Mouse (Mus musculus): ENCODE data around the gene Fyn. TPM values are rescaled to one million over a fixed set of nuclear protein-coding genes. Genes with fewer than 3 reads are reported as not detected.

Gene Fyn
- polyA plus RNA-seq, 1 experiment from 2014 or later = 18.0 TPM

DNA sequence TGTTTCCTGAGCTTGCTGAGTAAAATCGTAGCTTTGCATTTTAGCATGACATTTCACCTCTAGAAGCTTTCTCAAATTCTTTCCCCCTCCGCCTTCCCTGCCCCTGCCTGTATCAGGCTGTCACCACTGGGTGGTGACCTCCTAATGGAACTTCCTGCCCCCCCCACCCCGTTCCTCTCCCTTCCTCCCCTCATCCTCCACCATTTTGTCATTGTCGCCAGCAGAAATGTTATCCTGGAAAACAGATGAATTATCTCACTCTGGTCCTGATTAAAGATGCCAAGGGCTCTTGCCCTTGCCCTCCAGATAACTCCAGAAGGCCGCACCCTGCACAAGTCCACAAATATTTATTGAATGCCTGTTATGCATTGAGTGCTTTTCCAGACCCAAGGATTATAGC lies 187.1 kb downstream of the Fyn start:
- no peak for ATAC-seq (ENCODE audit: insufficient number of reproducible peaks, low FRiP score)
- no peak overlapping the region for H3K9ac ChIP-seq
- peaks cover 91% of the 10 kb centered on the region for H3K4me1 ChIP-seq (replicated peaks)
- peak overlapping the region; percentile 26 for H3K4me2 ChIP-seq
- no peak overlapping the region for H3K4me3 ChIP-seq
- 20% methylated on average over 5 of the region's 5 CpGs for WGBS
- H3K27me3 ChIP-seq (replicated peaks) = no peaks in the 10 kb centered on the region
- H3K27ac ChIP-seq (ENCODE audit: poor library complexity, severe bottlenecking) = peak overlapping the region; percentile 75; the same call in 1 of the 2 replicates
- H3K36me3 ChIP-seq = peaks cover 7% of the 10 kb centered on the region
- H3K9me3 ChIP-seq (replicated peaks) = no peaks in the 10 kb centered on the region

DNA sequence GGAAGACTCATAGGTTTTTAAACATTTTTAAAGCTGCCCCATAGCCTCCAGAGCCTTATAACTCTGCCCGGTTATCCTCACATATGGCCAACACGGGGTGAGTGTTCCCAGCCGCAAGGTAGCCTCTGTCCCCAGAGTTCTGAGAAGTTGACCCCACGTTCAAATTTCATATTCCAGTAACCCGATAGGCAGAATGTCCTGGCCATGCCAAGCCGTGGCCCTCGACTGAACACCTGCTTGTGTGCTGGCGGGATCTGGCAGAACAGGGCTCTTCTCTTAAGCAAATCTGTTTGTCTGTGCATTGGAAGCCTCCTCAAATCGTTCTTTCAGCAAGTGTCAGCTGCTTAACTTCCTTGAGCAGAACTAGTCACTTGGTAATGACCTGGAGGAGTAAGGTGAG lies 188.7 kb downstream of the Fyn start:
- no peak overlapping the region for H3K4me2 ChIP-seq
- peaks cover 86% of the 10 kb centered on the region for H3K4me1 ChIP-seq (replicated peaks)
- no peaks in the 10 kb centered on the region for H3K36me3 ChIP-seq
- no peaks in the 10 kb centered on the region for H3K9me3 ChIP-seq (replicated peaks)
- H3K4me3 ChIP-seq = no peak overlapping the region
- no peak for ATAC-seq (ENCODE audit: insufficient number of reproducible peaks, low FRiP score)
- 0 out of 2 replicates have a peak overlapping the region, but pooled peaks have one; percentile 17 for H3K9ac ChIP-seq
- peak overlapping the region; percentile 40; the same call in 1 of the 2 replicates for H3K27ac ChIP-seq (ENCODE audit: poor library complexity, severe bottlenecking)
- WGBS = 82% methylated on average over 9 of the region's 9 CpGs
- no peaks in the 10 kb centered on the region for H3K27me3 ChIP-seq (replicated peaks)

GRCm38 (mm10) chr10:39557851-39558250 lies 189.2 kb downstream of the Fyn start:
- Histone ChIP-seq H3K4me1 (replicated peaks) (peaks cover 82% of the 10 kb centered on the region), H3K36me3 (no peaks in the 10 kb centered on the region), H3K27ac (ENCODE audit: poor library complexity, severe bottlenecking) (peak overlapping the region; percentile 40; the same call in 1 of the 2 replicates), H3K27me3 (replicated peaks) (no peaks in the 10 kb centered on the region), H3K4me3 (no peak overlapping the region), H3K9ac (peak overlapping the region; percentile 17; the same call in 1 of the 2 replicates), H3K9me3 (replicated peaks) (no peaks in the 10 kb centered on the region), H3K4me2 (peak overlapping the region; percentile 33; the same call in 1 of the 2 replicates)
- ATAC-seq (ENCODE audit: insufficient number of reproducible peaks, low FRiP score) = peak; percentile 61
- 11% methylated on average over 7 of the region's 7 CpGs for WGBS

GRCm38 (mm10) chr10:39558492-39559005 lies 189.9 kb downstream of the Fyn start:
- WGBS = 32% methylated on average over 5 of the region's 5 CpGs

DNA sequence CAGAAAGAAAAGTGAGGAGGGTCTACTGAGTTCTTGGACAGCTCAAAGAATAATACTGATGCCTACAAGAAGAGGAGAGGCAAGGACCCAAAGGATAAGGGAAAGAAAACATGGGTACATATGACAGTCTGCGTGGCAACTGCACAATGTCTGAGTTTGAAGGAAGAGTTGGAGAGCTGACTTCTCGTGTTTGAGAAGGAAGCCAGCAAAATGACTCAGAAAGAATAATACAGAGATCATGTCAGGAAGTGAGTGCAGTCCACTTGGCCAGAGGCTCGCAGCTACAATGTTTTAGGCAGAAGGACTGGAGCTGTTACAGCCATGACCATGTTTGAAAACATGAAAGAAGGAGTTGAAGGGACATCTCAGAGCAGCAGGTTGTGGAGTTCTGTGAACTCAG lies 190.7 kb downstream of the Fyn start:
- ATAC-seq (ENCODE audit: insufficient number of reproducible peaks, low FRiP score) = no peak
- 47% methylated on average over 3 of the region's 3 CpGs for WGBS
- no peaks in the 10 kb centered on the region for H3K27me3 ChIP-seq (replicated peaks)
- H3K9ac ChIP-seq = no peak overlapping the region
- H3K4me1 ChIP-seq (replicated peaks) = peaks cover 78% of the 10 kb centered on the region
- H3K27ac ChIP-seq (ENCODE audit: poor library complexity, severe bottlenecking) = peak overlapping the region; percentile 25
- H3K4me3 ChIP-seq = no peak overlapping the region
- no peak overlapping the region for H3K4me2 ChIP-seq
- H3K36me3 ChIP-seq = no peaks in the 10 kb centered on the region
- no peaks in the 10 kb centered on the region for H3K9me3 ChIP-seq (replicated peaks)

More at GRCm38 (mm10) chr10:39558492-39559005, 189.9 kb downstream of the Fyn start:
- Histone ChIP-seq H3K9ac (no peak overlapping the region), H3K4me3 (no peak overlapping the region), H3K27ac (ENCODE audit: poor library complexity, severe bottlenecking) (no peak overlapping the region), H3K9me3 (replicated peaks) (no peaks in the 10 kb centered on the region), H3K27me3 (replicated peaks) (no peaks in the 10 kb centered on the region), H3K36me3 (no peaks in the 10 kb centered on the region), H3K4me2 (no peak overlapping the region), H3K4me1 (replicated peaks) (peaks cover 80% of the 10 kb centered on the region)
- no peak for ATAC-seq (ENCODE audit: insufficient number of reproducible peaks, low FRiP score)

DNA sequence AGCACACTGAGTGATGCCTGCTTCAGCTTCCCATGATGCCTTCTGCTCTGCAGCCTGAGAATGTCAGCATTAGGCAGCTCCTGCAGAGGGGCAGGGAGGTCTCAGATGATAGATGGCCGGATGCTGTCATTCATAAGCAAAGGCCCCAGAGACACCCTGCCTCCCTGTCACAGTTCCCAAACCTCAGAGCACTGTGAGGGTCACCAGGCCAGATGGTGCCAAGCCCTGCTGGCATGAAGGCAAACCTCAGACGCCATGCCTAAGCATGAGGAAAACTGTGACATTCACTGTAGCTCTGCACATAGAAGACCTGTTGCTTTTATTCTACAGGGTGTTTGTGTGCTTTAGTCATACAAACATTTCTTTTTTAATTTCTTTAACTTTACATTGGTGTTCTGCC lies 193.7 kb downstream of the Fyn start:
- H3K4me3 ChIP-seq = no peak overlapping the region
- no peak for ATAC-seq (ENCODE audit: insufficient number of reproducible peaks, low FRiP score)
- no peaks in the 10 kb centered on the region for H3K27me3 ChIP-seq (replicated peaks)
- WGBS = 77% methylated on average over 2 of the region's 2 CpGs
- H3K4me2 ChIP-seq = no peak overlapping the region
- H3K9ac ChIP-seq = no peak overlapping the region
- H3K4me1 ChIP-seq (replicated peaks) = peaks cover 49% of the 10 kb centered on the region
- H3K27ac ChIP-seq (ENCODE audit: poor library complexity, severe bottlenecking) = no peak overlapping the region
- no peaks in the 10 kb centered on the region for H3K36me3 ChIP-seq
- no peaks in the 10 kb centered on the region for H3K9me3 ChIP-seq (replicated peaks)

DNA sequence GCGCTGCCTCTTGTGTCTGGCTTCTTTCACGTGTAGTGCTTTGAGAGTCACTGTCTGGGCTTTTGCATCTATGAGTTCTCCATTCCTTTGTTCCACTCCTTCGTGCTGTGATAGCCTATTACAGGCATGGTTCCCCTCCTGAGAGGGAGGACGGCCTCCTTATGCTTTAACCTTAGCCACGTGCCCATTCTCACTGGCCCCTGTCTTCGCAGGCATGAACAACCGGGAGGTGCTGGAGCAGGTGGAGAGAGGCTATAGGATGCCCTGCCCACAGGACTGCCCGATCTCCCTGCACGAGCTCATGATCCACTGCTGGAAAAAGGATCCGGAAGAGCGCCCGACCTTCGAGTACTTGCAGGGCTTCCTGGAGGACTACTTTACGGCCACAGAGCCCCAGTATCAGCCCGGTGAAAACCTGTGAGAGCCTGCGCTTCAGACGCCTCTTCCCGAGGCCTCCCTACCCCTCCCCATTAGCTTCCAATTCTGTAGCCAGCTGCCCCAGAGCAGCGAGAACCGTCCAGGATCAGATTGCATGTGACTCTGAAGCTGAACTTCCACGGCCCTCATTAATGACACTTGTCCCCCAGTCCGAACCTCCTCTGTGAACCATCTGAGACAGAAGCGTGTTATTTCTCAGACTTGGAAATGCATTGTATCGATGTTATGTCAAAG lies 195.0 kb downstream of the Fyn start:
- Histone ChIP-seq H3K4me2 (peak overlapping the region; percentile 46), H3K4me3 (no peak overlapping the region), H3K27ac (ENCODE audit: poor library complexity, severe bottlenecking) (no peak overlapping the region), H3K9ac (0 out of 2 replicates have a peak overlapping the region, but pooled peaks have one; percentile 17), H3K4me1 (replicated peaks) (peaks cover 43% of the 10 kb centered on the region), H3K36me3 (no peaks in the 10 kb centered on the region), H3K27me3 (replicated peaks) (no peaks in the 10 kb centered on the region), H3K9me3 (replicated peaks) (no peaks in the 10 kb centered on the region)
- 0 out of 2 replicates have a peak, but pooled peaks have one; percentile 5 for ATAC-seq (ENCODE audit: insufficient number of reproducible peaks, low FRiP score)
- 43% methylated on average over 24 of the region's 24 CpGs for WGBS

- Histone ChIP-seq H3K4me3 (no peak overlapping the region), H3K9me3 (replicated peaks) (no peaks in the 10 kb centered on the region), H3K27ac (ENCODE audit: poor library complexity, severe bottlenecking) (no peak overlapping the region), H3K4me2 (no peak overlapping the region), H3K9ac (no peak overlapping the region), H3K36me3 (no peaks in the 10 kb centered on the region), H3K27me3 (replicated peaks) (no peaks in the 10 kb centered on the region), H3K4me1 (replicated peaks) (peaks cover 42% of the 10 kb centered on the region)
- 86% methylated on average over 12 of the region's 12 CpGs for WGBS
- no peak for ATAC-seq (ENCODE audit: insufficient number of reproducible peaks, low FRiP score)
Measured at GRCm38 (mm10) chr10:39566901-39567300, 198.2 kb downstream of the Fyn start.

DNA sequence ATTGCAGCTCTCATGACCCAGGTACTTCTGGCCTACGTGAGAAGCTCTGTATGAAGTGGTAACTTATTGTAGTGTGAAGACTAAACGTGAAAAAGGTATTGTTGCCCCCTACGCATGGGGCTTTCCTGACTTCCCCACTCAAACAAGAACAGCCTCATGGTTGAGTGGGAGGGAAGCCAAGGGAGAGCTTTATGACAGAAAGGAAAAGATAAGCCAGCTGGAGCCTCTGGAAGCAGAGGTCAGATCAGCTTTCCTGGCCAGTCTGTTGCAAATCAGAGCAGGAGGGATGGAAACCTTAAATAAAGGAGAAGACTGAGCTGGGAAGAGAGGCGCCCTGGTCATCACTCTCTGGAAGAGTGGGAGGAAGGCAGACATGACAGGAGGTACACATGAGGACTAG lies 200.3 kb downstream of the Fyn start:
- no peaks in the 10 kb centered on the region for H3K36me3 ChIP-seq
- no peak overlapping the region for H3K4me2 ChIP-seq
- H3K27ac ChIP-seq (ENCODE audit: poor library complexity, severe bottlenecking) = peak overlapping the region; percentile 35
- 0 out of 2 replicates have a peak, but pooled peaks have one; percentile 15 for ATAC-seq (ENCODE audit: insufficient number of reproducible peaks, low FRiP score)
- H3K4me1 ChIP-seq (replicated peaks) = peaks cover 29% of the 10 kb centered on the region
- 48% methylated on average over 4 of the region's 4 CpGs for WGBS
- H3K9me3 ChIP-seq (replicated peaks) = no peaks in the 10 kb centered on the region
- no peaks in the 10 kb centered on the region for H3K27me3 ChIP-seq (replicated peaks)
- H3K9ac ChIP-seq = no peak overlapping the region
- no peak overlapping the region for H3K4me3 ChIP-seq

- Histone ChIP-seq H3K9ac (no peak overlapping the region), H3K9me3 (replicated peaks) (no peaks in the 10 kb centered on the region), H3K4me1 (replicated peaks) (peaks cover 28% of the 10 kb centered on the region), H3K27me3 (replicated peaks) (no peaks in the 10 kb centered on the region), H3K36me3 (no peaks in the 10 kb centered on the region), H3K4me2 (no peak overlapping the region), H3K27ac (ENCODE audit: poor library complexity, severe bottlenecking) (peak overlapping the region; percentile 41; the same call in 1 of the 2 replicates), H3K4me3 (no peak overlapping the region)
- ATAC-seq (ENCODE audit: insufficient number of reproducible peaks, low FRiP score) = no peak
- 32% methylated on average over 7 of the region's 7 CpGs for WGBS
Measured at GRCm38 (mm10) chr10:39571011-39571410, 202.4 kb downstream of the Fyn start.

- no peaks in the 10 kb centered on the region for H3K9me3 ChIP-seq (replicated peaks)
- no peak overlapping the region for H3K27ac ChIP-seq (ENCODE audit: poor library complexity, severe bottlenecking)
- H3K4me2 ChIP-seq = no peak overlapping the region
- WGBS = 69% methylated on average over 9 of the region's 9 CpGs
- peaks cover 28% of the 10 kb centered on the region for H3K4me1 ChIP-seq (replicated peaks)
- no peaks in the 10 kb centered on the region for H3K27me3 ChIP-seq (replicated peaks)
- no peak for ATAC-seq (ENCODE audit: insufficient number of reproducible peaks, low FRiP score)
- H3K36me3 ChIP-seq = no peaks in the 10 kb centered on the region
- no peak overlapping the region for H3K4me3 ChIP-seq
- H3K9ac ChIP-seq = no peak overlapping the region
Measured at GRCm38 (mm10) chr10:39572050-39572671, 203.5 kb downstream of the Fyn start.
